Mouse (Mus musculus) retina, adult 2 months (tissue): ENCODE measurements around the gene Gnptab.
"Not testable (repeated sequence)": the region's sequence is repeated elsewhere in the genome, so short reads cannot be mapped to it uniquely, and the experiment has no call there.

Source experiments
- DNase-seq: peaks from one replicate; pipeline ENCODE4 v3.0.0-alpha.2; 2012; ENCODE audit warnings: low read depth, low spot score

The Gnptab gene

DNA sequence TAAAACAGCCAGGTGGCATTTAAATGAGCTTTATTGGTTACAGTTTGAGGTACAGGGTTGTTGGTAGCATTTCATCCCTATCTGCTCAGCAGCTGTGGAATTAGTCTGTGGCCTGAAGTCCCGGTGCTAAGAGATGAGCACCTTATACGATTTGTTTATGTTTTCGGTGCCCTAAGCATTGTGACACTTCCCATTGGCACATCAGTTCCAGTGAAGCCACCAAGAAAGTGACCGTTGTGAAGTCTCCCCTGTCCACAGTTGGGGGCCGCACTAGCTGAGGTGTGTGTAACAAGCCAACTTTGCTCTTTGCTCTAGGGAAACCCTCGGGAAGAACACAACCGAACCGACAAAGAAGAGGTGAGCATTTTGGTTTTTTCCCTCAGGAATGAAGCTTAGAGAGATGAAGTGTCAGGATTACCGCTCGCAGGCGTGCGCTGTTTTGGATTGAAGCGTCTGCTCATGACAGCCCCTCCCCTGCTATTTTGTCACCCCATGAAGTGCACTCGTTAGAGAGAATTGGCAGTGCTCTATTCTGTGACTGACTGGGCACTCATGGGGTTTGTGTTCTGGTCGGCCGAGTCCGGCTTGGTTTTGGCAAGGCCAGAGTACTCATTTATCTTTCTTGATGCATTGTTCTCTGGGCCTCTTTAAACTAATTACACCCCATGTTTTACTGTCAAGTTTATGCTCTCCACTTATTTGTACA is 33.5 kb downstream of the Gnptab start:
- DNase-seq, result no peak

DNA sequence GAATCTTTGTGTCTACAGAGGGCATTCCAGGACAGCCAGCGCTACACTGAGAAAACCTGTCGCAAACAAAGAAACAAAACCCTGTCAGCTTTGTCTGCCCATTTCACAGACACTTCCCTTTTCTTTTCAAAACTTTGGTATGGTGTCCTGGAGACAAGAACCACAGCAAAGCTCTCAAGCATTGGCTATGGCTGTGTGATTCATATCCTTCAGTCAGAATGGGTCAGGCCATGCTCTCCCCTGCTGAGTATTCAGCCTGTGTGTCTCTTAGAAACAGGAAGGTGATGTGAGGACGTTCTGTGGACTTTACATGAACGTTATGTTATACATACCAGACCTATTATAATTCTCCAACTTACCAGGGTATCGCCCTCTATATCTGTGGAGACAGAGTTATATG is 38.8 kb downstream of the Gnptab start:
- DNase-seq, result no peak

DNA sequence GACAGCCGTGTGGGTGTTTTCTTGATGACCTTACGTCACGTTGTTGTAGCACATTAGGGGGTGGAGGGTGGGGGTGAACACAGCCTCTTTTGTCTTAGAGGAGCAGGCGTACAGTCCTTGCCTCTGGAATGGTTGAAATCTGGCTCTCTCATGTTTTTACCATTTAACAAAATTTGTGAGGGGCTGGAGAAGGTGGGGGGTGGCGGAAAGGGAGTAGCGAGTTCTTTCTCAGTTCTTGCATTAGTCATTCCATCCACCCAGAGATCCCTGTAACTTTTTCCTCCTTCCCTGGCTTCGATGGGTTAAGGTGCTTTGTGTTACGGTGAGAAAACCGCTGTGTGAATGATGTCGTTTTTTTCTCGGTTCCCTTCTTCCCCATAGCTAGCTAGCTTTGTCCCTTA is 41.2 kb downstream of the Gnptab start:
- no peak for DNase-seq

DNA sequence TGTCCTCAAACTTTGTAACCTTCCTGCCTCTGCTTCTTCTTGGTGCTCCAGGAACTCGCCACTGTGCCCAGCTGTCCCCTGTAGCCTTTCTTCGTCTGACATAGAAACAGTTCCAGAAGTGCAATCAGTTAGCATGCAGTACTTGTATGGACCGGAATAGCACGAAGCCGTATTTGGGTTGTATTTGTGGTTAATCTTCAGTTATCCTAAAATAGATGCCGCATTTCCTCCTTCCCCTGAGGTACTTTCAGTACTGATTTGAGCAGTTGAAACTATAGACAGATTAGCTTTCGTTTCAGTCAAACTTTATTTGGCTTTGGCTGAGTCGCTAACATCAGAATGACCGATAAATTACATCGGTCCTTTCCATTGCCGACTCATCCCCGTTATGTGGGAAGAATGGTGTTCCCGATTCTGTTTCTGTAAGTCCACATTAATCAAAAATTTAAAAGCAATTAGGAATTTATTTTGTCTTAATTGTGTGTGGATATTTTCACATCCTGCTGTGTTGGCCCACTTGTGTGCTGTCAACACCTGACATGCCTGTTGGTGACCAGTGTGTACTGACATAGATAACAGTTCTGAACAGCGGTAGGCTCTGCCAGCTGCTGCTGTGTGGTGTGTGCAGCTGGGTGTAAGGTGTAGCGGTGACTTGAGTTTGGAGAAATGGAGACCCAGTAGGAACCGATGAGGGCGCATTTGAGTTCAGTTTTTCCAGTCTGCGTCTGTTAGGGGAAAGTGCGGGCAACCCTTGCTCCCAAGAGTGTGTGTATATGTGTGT is 41.9 kb downstream of the Gnptab start:
- DNase-seq, result no peak

DNA sequence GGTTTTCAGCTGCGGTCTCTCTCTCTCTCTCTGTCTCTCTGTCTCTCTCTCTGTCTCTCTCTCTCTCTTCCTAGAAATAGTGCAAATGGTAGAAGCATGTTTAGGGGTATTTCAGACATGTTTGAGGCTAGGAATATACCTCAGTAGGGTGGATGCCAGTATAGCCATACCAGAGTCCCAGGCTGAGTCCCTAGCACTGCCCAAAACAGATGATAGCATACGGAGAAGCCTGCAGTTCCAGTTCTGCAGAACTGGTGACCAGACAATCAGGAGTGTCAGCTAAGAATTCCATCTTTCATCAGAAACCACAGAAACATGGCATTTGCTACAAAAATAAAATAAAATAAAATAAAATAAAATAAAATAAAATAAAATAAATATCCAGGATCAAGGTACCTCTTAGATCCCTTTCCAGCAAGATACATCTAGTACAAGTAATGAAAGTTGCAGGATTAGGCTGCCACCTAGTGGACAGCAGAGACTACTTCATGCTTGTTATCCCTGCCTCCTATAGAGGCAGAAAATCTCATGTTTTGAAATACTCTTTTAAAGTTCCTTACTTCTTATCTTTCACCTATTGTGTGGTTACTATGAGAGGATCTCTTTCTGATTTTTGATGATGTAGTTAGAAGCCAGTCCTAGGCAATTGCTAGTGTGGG is 47.4 kb downstream of the Gnptab start:
- DNase-seq, result peak; percentile 64

DNA sequence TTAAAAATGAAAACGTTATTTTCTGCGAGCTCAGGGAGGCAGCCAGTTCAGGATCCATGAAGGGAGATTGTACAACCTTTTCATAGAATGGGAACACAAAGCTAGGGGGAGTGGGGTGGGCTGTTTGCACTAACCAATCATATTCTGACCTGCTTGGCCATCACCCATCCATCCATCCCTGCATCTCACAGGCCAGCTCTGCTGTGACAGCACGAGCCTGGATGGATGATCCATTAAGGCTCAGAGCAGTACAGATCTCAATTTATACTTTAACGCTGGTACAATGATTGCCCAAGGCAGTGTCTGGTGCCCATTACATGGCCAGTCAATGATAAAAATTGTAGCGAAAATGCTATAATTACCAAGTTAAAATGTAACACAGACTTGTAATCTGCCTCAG is 48.0 kb downstream of the Gnptab start:
- no peak for DNase-seq

DNA sequence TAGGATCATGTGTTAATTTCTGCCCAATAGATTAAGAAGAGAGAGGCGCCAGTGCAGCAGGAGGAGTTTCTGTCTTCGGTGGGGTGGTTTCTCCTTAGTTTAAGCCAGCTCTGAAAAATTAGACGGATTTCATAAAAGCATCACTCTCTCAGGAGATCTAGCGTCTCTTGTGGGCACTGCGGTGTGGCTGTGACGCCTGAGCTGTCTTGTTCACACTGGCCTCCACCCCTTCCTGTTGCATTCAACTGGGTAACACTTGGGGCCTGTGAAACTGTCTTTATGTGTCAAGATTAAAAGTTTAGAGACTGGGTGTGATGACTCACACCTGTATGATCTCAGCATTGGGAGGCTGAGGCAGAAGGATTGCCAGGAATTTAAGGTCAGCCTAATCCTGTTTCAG is 49.1 kb downstream of the Gnptab start:
- DNase-seq, result no peak

DNA sequence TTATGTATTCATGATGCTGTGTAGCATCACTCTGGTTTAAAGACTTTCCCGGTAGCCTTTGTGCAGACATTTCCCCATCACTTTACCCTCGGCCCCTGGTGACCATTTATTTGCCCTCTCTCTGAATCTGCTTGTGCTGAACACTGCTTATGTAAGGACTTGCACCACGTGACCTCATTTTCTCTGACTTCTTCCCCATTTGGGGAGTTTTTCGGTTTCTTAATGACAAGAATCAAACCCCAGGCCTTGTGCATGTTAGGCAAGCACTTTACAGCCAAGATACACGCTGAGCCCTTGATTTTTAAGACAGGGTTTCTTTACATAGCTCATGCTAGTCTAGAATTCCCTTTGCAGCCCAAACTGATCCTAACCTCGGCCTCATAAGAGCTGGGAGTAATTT is 62.3 kb downstream of the Gnptab start:
- no peak for DNase-seq

DNA sequence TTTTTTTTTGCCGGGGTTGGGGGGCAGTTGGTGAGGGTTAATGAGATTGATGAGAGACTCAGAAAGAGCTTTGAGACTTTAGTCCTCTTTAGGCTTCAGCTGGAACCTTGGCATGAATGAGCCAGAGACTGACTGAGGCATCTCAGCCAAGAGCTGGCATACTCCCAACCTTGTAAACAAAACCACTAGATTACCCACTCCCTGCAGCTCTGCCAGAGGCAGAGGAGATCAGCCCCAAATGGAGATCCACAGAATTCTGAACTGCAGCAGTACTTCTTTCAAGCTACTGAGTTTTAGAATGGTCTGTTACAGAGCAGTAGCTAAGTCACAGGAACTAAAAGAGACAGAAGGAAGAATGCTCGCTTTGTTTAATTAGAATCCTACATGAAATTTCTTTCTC is 72.3 kb downstream of the Gnptab start:
- peak; percentile 11 for DNase-seq

DNA sequence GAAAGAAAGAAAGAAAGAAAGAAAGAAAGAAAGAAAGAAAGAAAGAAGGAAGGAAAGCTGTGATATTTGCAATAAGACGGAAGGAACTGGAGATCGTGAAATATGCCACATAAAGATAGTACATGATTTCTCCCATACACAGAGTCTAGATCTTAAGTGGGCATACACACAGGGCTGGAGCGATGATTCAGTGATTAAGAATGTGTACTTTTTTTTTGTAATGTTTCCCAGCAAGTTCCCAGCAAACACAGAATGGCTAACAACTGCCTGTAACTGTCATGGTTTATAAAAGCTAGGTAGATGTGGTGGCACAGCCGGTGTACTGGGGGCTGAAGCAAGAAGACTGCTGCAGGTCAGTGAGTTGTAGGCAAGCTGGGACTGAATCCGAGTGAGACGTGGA is 73.1 kb downstream of the Gnptab start:
- DNase-seq, result no peak

DNA sequence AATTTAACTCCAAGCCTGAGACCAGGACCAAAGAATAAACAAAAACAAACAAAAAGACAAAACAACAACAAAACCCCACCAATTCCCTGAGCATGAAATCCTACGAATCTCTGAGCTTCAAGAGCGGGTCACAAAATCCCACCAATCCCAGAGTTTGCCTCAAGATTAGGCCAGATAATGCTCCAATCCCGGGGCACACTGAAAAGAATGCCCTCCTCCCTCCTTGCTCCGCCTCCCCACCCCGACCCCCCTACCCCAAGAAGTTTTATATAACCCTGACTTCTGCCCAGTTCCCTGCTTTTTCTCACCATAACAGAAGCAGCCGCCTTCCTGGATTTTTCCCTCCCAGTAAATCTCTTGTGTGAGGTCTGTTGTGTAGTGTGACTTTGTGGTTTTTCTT is 78.9 kb downstream of the Gnptab start:
- DNase-seq, result no peak

DNA sequence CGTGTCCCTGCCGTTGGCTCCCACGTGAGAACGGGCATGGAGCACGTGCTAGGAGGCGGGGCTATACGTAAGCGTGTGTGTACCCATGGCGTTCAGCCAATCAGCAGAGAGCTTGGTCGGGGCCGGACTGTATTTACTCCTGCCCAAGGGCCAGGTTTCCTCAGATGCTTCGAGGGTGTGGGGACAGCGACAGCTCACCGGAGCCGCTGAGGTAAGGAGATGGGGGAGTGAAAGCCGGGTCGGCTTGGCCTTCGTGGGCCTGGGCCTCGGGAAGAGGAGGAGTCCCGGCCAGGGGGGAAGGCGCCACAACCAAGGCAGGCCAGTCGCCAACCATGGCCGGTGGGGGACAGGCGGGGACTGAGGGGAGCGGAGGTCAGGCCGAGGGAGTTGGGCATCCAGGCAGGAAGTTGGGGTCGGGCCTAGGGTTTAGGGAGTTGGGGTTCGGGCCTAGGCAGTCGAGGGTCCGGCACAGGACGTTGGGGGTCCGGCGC is 80.6 kb downstream of the Gnptab start, which contains the start of gene Sycp3:
TSS of gene Sycp3 (plus strand) at position 68 of the 491 bp plus-strand sequence.
- DNase-seq, result no peak

DNA sequence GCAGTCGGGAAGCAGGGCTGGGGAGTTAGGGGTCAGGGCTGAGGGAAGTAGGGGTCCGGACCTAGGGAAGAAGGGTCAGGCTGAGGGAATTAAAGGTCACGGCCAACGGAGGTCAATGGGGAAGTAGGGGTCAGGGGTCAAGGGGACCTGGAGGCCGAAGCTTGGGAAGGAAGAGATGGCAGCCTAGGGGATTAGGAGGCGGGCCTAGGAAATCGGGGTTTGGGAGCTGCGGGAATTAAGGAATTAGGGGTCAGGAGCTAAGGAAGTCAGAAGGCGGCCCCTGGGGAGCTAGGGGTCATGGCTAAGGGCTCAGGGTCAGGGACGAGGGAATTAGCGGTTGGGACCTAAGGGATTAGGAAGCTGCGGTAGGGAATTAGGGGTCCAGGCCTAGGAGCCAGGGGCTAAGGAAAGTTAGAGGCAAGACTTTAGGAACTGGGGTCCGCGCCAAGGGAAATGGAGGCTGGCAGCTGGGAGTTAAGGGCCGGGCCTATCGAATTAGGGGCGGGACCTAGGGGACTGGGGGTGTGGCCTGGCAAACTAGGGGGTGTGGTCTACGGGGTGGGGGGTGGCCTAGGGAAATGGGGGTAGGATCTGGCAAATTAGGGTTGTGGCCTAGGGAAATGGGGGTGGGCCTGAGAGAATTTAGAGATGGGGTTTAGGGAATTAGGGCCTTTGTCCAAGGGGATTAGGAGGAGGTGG is 81.3 kb downstream of the Gnptab start:
- no peak for DNase-seq

DNA sequence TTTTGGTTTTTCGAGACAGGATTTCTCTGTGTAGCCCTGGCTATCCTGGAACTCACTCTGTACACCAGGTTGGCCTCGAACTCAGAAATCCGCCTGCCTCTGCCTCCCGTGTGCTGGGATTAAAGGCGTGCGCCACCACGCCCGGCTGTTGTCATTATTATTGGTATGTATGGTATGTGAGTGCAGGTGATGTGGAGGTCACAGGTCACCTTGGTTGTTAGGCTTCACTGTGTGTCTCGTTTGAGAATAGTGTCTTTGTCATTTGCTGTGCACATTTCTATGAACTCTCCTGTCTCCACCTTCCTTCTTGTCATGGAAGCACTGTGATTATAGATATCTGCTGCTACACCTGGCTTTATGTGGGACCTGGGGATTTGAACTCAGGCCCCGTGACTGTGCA is 103.9 kb downstream of the Gnptab start:
- not testable (repeated sequence) for DNase-seq

DNA sequence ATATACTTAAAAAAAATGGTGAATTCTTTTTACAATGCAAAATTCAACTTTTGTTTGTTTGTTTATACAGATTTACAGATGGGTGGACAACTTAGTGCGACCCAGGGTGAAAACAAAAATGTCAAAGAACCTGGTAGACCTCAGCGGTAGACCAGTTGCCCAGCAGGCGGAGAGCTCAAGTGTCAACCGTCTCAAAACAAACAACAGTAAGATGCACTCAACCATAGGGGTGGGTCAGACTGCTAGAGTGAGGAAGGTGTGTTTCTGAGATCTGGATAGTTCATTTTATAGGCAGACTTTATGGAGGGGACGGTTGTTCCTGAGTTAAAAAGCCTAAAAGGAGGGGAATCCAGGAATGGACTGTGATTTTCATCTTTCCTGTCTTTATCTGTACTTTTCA is 109.7 kb downstream of the Gnptab start:
- no peak for DNase-seq

DNA sequence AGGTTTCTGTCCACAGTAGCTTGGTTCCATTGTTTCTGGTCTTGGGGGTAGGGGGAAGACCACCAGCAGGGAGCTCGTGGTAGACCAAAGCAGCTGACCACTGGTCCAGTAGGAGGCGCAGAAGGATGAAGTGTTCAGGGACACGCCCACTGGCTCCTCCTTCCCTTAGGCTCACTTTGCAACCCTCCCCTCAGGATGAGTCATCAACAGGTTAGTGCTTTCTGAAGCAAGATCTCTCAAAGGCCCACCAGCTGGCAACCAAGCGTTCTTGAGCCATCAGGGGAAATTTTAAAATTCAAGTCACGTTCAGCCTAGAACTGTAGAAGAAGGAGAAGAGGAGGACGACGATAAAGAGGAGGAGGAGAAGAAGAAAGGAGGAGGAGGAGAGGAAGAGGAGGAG is 112.7 kb downstream of the Gnptab start:
- no peak for DNase-seq

DNA sequence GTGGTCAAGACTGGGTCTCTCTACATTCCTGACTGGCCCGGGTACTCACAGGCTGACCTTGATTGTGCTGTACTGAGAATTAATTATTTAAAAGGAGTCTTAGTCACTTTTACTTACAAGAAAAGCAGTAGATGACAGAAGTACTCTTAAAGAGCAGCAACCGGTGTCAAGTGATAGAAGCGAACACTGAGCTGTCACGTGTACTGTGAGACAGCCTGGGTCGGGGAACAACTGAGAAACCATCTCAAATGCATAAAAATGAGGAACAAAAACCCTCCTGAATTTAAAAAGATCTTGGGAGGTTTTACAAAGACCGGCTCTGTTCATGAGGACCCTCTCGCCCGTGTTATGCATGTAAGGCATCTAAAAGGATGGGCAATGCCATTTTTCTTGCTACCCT is 113.7 kb downstream of the Gnptab start:
- DNase-seq, result no peak

DNA sequence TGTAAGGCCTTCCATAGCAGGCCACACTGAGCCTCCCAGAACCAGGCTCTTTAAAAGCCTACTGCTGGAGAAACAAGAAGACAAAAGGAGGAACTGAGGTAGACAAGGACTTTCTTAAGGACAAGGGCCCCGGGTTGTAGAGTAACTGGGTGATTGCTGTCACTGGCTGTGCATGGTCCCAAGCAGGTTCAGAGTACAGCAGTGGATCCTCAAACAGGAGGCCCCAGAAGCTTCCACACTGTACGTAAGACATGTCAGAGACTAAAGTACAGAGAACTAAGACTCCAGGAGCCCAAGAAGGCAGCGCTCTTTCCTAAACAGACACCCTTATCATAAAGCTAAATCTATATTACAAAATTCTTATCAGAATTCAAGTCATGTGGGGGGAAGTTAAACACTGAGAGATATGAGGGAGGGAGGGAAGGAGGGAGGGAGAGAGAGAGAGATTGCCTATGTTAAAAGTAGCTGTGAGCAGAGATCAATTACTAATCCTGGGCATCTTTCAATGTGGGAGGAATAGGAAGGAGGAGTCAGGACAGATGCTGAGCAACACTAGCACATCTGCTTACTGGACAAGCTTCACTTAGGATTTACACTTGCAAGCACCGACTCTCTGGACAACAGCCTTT is 116.1 kb downstream of the Gnptab start:
- no peak for DNase-seq
